Mouse (Mus musculus) Muller cell, postnatal 12 days (primary cell): ENCODE measurements around the gene Grsf1.

ENCODE experiments used
- DNase-seq: peaks from one replicate; pipeline ENCODE4 v3.0.0-alpha.2; 2015; ENCODE audit errors: inconsistent ontology term

The Grsf1 gene

DNA sequence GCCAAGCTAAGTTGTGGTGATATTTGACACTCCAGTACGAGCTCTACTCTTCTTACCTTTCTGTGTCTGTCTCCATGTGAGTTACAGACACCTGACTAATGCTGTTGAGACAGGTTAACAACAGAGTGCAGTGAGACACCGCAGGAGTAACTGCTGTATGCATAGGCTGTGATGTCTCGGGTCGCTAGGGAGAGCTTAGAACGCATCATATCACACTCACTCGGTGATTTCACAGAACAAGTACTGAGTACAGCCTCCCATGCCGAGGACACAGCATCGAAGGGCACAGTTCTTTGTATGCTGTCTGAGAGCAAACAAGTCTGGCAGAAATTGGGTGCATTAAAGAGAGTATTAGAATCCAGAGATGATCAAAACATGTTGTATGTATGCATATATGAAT lies 46.0 kb downstream of the Grsf1 start:
- no peak for DNase-seq

- no peak for DNase-seq
Measured at GRCm38 (mm10) chr5:88629125-88629524, 46.8 kb downstream of the Grsf1 start.

GRCm38 (mm10) chr5:88627545-88627944 lies 48.4 kb downstream of the Grsf1 start:
- no peak for DNase-seq

DNA sequence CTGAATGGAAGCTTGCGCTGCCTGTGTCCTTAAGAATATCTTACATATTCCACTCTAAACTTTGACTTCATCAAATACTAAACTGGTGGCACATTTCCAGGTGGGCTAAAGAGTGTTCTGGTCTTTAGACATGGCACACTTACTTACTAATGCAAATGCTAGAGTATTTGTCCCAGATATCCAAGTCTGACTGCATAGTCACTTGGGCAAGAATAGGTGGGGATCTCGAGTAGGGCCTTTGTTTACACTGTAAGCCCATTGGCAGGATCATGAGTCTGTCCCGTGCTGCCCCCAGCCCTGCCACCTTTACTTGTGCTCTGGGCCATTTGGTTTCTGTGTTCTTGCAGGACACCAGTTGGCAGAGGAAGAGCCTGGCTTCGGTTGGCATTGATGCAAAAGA lies 59.0 kb downstream of the Grsf1 start:
- DNase-seq: no peak

DNA sequence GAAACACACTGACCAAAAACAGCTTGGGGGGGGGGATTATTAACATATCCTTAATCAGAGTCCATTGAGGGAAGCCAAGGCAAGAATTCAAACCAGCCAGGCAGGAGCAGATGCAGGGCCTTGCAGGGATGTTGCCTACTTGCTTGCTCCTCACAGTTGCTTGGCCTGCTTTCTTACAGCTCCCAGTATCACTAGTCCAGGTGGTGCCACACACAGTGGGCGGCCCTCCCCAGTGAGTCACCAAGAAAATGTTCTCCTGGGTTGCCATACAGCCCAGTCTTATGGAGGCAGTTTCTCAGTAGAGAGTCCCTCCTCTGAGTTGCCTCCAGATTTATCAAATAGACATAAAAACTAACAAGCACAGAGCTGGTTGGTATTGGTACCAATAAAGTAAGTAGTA lies 61.8 kb downstream of the Grsf1 start:
- no peak for DNase-seq
